Mouse (Mus musculus) liver, adult 2 months (tissue): ENCODE measurements at regions not wholly inside any gene's neighbourhood (a gene's known extent, or its start where the extent isn't known, plus 50 kb on each side); places are given as distances from the start of the nearest gene placed in this dataset.

ENCODE experiments used
- DNase-seq: peaks from one replicate; pipeline ENCODE4 v3.0.0-alpha.2; 2011; ENCODE audit warnings: low read depth, low spot score; ENCODE audit errors: extremely low read depth
- H3K27ac ChIP-seq: fragments of 200-500 bp; replicated peaks from 2 replicates; pipeline ENCODE4 v1.5.1; 2012; ENCODE audit warnings: low read depth, mild to moderate bottlenecking, control low read depth, inconsistent platforms, low read length; ENCODE audit not compliant: insufficient read depth
- H3K27me3 ChIP-seq: fragments of 200-500 bp; 2 replicates; pipeline ENCODE4 v1.6.1; 2012; ENCODE audit warnings: mild to moderate bottlenecking, moderate library complexity, low read length, inconsistent platforms; ENCODE audit not compliant: control insufficient read depth, insufficient read depth
- H3K36me3 ChIP-seq: fragments of 200-500 bp; 2 replicates; pipeline ENCODE4 v1.6.1; 2012; ENCODE audit warnings: low read length, inconsistent platforms; ENCODE audit not compliant: control insufficient read depth, insufficient read depth
- H3K4me1 ChIP-seq: fragments of 200-500 bp; 2 replicates; pipeline ENCODE4 v1.6.1; 2011; ENCODE audit warnings: low read length; ENCODE audit not compliant: control insufficient read depth, insufficient read depth
- H3K4me3 ChIP-seq: fragments of 200-500 bp; 2 replicates; pipeline ENCODE4 v1.5.1; 2011; ENCODE audit warnings: low read depth, mild to moderate bottlenecking, control low read depth, low read length, moderate library complexity; ENCODE audit not compliant: insufficient read depth
- H3K79me2 ChIP-seq: fragments of 200-500 bp; 2 replicates; pipeline ENCODE4 v1.6.1; 2012; ENCODE audit warnings: inconsistent platforms, mild to moderate bottlenecking, low read length, moderate library complexity; ENCODE audit not compliant: control insufficient read depth, insufficient read depth
- H3K9ac ChIP-seq: fragments of 200-500 bp; 2 replicates; pipeline ENCODE4 v1.6.1; 2012; ENCODE audit warnings: low read depth, mild to moderate bottlenecking, control low read depth, inconsistent platforms, low read length
- CTCF ChIP-seq: fragments of 200-500 bp; IDR thresholded peaks from 2 replicates; pipeline ENCODE4 v1.5.1; 2011; ENCODE audit warnings: low read depth, low read length, control low read depth
- POLR2A ChIP-seq: fragments of 200-500 bp; IDR thresholded peaks from 2 replicates; pipeline ENCODE4 v1.6.1; 2011; ENCODE audit warnings: low read length, control low read depth; ENCODE audit not compliant: insufficient read depth; ENCODE audit errors: extremely low read depth
- WGBS: fragments of 180-500 bp; shearing (Covaris S2); methylation state at CpG from one replicate; pipeline ENCODE4 v1.1.7; 2018; 5-methylcytosine and 5-hydroxymethylcytosine counted together

DNA sequence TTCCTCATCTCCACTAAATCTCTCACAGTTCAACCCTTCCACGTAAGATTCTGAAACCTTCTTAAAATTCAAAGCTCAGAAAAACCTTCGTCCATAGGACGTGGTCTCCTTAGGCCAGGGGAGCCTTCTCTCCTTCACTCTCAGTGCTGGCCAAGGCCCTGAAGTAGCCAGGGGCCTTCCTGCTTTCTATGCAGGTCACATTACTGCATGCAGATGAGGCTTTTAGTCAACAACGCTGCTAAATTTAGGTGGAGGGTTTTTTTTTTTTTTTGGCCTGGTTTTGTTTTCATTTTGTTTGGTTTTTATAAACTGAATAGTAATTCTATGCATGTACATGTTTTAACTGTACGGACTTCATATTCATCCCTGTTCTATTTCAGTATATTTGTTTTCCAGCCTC lies 214.5 kb upstream of the Acvr2a start:
- Histone ChIP-seq H3K27me3 (no peaks in the 10 kb centered on the region), H3K4me3 (no peak overlapping the region), H3K4me1 (no peaks in the 10 kb centered on the region), H3K79me2 (no peaks in the 10 kb centered on the region), H3K27ac (no peak overlapping the region), H3K9ac (no peak overlapping the region), H3K36me3 (no peaks in the 10 kb centered on the region)
- TF ChIP-seq CTCF (no peak), POLR2A (no peak)
- no peak for DNase-seq
- 90% methylated on average over 5 of the region's 5 CpGs for WGBS

DNA sequence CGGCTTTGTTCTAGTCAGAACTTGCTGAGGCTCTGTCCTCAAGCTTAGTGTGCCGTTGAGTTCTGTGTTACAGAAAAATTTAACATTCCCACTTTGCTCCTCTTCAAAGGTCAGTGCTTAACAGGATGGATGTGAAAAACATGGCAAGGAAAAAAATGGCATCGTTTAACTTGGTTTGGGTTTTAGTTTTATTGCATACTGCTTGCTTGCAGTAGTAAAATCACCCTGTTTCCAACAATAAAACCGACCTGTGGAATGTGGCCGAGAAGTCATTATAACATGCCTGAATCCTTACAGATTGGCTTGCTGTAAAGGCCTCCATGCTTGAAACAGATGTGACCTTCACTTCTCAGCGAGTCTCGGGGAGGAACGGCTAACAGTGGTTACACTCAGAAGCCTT lies 212.1 kb upstream of the Acvr2a start:
- no peaks in the 10 kb centered on the region for H3K4me1 ChIP-seq
- DNase-seq, result no peak
- no peak for TF ChIP-seq CTCF
- TF ChIP-seq POLR2A, result no peak
- no peaks in the 10 kb centered on the region for H3K27me3 ChIP-seq
- H3K79me2 ChIP-seq, result no peaks in the 10 kb centered on the region
- H3K27ac ChIP-seq, result no peak overlapping the region
- H3K9ac ChIP-seq, result no peak overlapping the region
- H3K36me3 ChIP-seq, result no peaks in the 10 kb centered on the region
- H3K4me3 ChIP-seq, result no peak overlapping the region
- WGBS, result 93% methylated on average over 8 of the region's 8 CpGs

DNA sequence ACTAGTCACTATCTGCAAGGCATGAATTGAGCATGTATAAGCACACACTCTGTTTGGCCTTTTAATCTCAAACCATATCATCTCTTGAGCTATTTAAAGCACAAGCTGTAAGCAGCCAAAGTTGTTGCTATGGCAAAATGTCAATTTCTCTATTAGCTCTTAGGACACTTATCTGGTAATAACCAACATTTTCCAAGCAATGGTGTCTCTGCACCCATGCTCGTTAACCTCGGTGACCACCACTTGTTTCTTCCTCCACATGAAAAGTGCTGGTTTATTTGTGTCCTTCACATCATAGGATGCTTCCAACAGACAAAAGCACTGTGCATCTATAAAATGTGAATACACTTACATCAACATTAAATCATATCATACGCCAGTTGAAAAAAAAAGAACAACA lies 204.4 kb upstream of the Acvr2a start:
- Histone ChIP-seq H3K4me1 (no peaks in the 10 kb centered on the region), H3K27me3 (no peaks in the 10 kb centered on the region), H3K4me3 (no peak overlapping the region), H3K79me2 (no peaks in the 10 kb centered on the region), H3K9ac (no peak overlapping the region), H3K27ac (no peak overlapping the region), H3K36me3 (no peaks in the 10 kb centered on the region)
- TF ChIP-seq POLR2A (no peak), CTCF (no peak)
- DNase-seq, result peak; percentile 6
- WGBS, result 88% methylated on average over 3 of the region's 3 CpGs

DNA sequence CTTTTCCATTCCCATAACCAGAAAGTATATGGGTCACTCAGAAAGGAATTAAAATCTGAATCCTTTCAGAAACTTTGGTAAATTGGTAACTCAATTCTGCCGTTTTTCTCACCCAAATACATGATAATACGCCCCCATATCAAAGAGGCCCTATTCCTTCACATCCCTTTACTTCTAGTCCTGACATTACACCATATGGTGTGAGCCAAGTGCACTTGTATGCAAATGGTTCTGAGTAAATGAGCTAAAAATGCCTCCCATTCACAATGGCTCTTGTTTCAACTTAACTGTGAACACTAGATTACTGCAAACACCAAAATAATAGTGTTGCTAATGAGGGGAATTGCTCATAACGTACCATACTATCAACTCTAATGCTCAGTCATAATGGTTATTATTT lies 201.7 kb upstream of the Acvr2a start:
- H3K36me3 ChIP-seq, result no peaks in the 10 kb centered on the region
- H3K4me3 ChIP-seq, result no peak overlapping the region
- H3K9ac ChIP-seq, result no peak overlapping the region
- no peaks in the 10 kb centered on the region for H3K79me2 ChIP-seq
- TF ChIP-seq POLR2A (no peak), CTCF (no peak)
- DNase-seq, result no peak
- no peaks in the 10 kb centered on the region for H3K4me1 ChIP-seq
- no peaks in the 10 kb centered on the region for H3K27me3 ChIP-seq
- no peak overlapping the region for H3K27ac ChIP-seq
- WGBS, result 80% methylated on average over 3 of the region's 3 CpGs

DNA sequence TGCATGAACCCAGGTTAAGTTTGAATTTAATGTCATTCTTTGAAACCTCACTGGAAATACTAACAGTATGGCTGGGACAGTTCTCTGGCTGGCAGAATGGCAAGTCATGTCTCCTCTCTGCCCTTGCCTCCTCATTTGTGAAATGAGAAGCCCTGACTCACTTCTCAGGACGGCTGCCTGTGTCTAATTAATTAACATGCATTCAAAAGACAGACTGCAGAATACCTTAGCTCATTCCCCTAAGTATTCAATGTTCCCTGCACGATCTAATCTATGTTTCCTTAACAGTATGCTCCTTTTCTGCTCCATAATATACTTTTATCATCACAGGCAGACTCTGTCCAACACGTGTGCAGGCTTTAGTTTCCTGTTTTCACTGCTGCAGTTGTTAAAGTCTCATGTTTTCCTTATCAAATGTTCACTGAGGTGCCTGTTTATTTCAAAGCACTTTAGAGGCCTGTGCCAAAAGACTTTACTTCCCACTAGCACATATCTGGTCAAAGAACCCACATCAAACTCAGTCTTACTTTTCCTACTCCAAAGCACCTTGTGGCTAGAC lies 196.7 kb upstream of the Acvr2a start:
- Histone ChIP-seq H3K9ac (no peak overlapping the region), H3K4me3 (no peak overlapping the region), H3K27me3 (no peaks in the 10 kb centered on the region), H3K4me1 (no peaks in the 10 kb centered on the region), H3K79me2 (no peaks in the 10 kb centered on the region), H3K27ac (no peak overlapping the region), H3K36me3 (no peaks in the 10 kb centered on the region)
- TF ChIP-seq CTCF, result no peak
- no peak for TF ChIP-seq POLR2A
- no peak for DNase-seq
- 56% methylated on average over 3 of the region's 3 CpGs for WGBS

DNA sequence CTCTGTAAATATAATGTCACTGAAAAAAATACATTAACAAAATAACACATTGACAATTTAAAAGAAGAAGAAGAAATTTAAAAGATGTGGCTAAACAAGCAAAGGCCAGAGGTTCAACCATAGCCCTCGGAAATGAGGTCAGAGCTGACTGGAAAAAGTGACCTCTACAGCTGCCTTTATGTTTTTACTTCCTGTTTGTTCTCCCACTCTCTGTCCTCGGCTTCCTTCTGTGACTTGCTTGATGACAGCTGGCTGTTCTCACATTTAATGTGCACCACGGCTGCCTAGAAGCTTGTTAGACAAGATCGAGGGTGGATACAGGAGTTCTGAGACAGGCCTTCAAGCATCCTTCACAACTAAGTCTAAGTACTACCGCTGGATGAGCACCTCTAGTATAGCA lies 194.9 kb upstream of the Acvr2a start:
- no peaks in the 10 kb centered on the region for H3K36me3 ChIP-seq
- TF ChIP-seq POLR2A, result no peak
- H3K79me2 ChIP-seq, result no peaks in the 10 kb centered on the region
- H3K27ac ChIP-seq, result no peak overlapping the region
- H3K27me3 ChIP-seq, result no peaks in the 10 kb centered on the region
- 63% methylated on average over 5 of the region's 5 CpGs for WGBS
- no peak overlapping the region for H3K4me3 ChIP-seq
- H3K9ac ChIP-seq, result no peak overlapping the region
- no peaks in the 10 kb centered on the region for H3K4me1 ChIP-seq
- DNase-seq, result no peak
